Mouse (Mus musculus): ENCODE results near the gene Gm49425.

GRCm38 (mm10) chr15:101491431-101491830 lies 25.6 kb downstream of the Gm49425 start, which contains the start of gene Krt83:
- TF ChIP-seq GATA1 (IDR thresholded peaks at IDR 0.05; ENCODE audit: borderline replicate concordance, low read length) (no peak), FLI1 (IDR thresholded peaks at IDR 0.05; ENCODE audit: low read length) (no peak)

Measured in megakaryocyte, embryonic 14.5 days (primary cell).